29 mouse cellular contexts compared by ENCODE assay signal in the genomic region with DNA sequence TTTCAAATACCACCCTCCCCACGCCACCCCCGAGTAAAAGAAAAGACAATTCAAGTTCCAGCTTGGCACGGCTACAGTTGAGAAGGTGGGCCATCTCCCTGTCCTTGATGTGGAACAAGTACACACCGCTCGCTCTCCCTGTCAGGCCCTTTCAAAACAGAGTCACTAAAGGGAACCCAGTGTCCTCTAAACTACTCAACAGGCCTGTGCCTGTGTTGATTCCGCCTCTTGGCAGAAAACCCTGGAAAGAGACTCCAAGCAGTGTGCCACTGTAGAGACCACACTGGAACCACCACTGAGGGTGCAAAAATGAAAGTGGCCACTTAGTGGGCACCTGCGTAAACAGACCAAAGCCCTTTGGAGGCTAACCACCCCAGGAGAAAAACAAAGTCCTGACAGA. TPM values are rescaled to one million over a fixed set of nuclear protein-coding genes. Genes with fewer than 3 reads are reported as not detected.
DNase-seq lines count a peak whose midpoint lies in the region; ATAC-seq and TF ChIP-seq lines count a peak whose summit lies in the region.
"Had no signal": no experiment of that assay in that cellular context is flagged by ENCODE, and none has a peak within 500 bp of the region (broad histone marks: within the 10 kb centered on the region; RNA-seq: fewer than 3 reads in every experiment).

No protein-coding gene starts in this region.

- WGBS in hindbrain, postnatal 0 days: 73% methylated on average over 7 of the region's 7 CpGs
- WGBS in hindbrain, embryonic 16.5 days: 86% methylated on average over 7 of the region's 7 CpGs
- WGBS in neural tube, embryonic 12.5 days: 94% methylated on average over 7 of the region's 7 CpGs

- no peaks in the 10 kb centered on the region for H3K9me3 ChIP-seq in hindbrain, postnatal 0 days (ENCODE audit: low read length)
- H3K9me3 ChIP-seq in hindbrain, embryonic 16.5 days (ENCODE audit: control insufficient read depth, low read length): no peaks in the 10 kb centered on the region
- H3K9me3 ChIP-seq in neural tube, embryonic 12.5 days: no peaks in the 10 kb centered on the region
- H3K9me3 ChIP-seq: embryonic facial prominence, embryonic 13.5 days; forebrain, embryonic 13.5 days; heart, embryonic 15.5 days; kidney, embryonic 15.5 days; limb, embryonic 15.5 days; stomach, embryonic 15.5 days had no signal

- H3K4me3 ChIP-seq in hindbrain, postnatal 0 days (ENCODE audit: low read length): no peak overlapping the region
- H3K4me3 ChIP-seq in hindbrain, embryonic 16.5 days (ENCODE audit: low read length): no peak overlapping the region
- H3K4me3 ChIP-seq in neural tube, embryonic 12.5 days: no peak overlapping the region
- H3K4me3 ChIP-seq: embryonic facial prominence, embryonic 13.5 days; erythroblast, embryonic 14.5 days; forebrain, embryonic 13.5 days; heart, embryonic 15.5 days; kidney, embryonic 15.5 days; limb, embryonic 15.5 days; stomach, embryonic 15.5 days had no signal

- H3K27me3 ChIP-seq in hindbrain, postnatal 0 days (ENCODE audit: insufficient read depth, low read length): no peaks in the 10 kb centered on the region
- no peaks in the 10 kb centered on the region for H3K27me3 ChIP-seq in hindbrain, embryonic 16.5 days (replicated peaks; ENCODE audit: control insufficient read depth, insufficient read depth, low read length)
- H3K27me3 ChIP-seq in neural tube, embryonic 12.5 days (replicated peaks): 0 out of 2 replicates have a peak, but pooled peaks cover 3% of the 10 kb centered on the region

- H3K27ac ChIP-seq in hindbrain, postnatal 0 days: no peak overlapping the region
- no peak overlapping the region for H3K27ac ChIP-seq in hindbrain, embryonic 16.5 days (ENCODE audit: low read depth, low read length)
- no peak overlapping the region for H3K27ac ChIP-seq in neural tube, embryonic 12.5 days
- H3K27ac ChIP-seq: embryonic facial prominence, embryonic 13.5 days; forebrain, embryonic 13.5 days; heart, embryonic 15.5 days; kidney, embryonic 15.5 days; limb, embryonic 15.5 days; liver, embryonic 14.5 days; stomach, embryonic 15.5 days had no signal

- TF ChIP-seq CTCF in hindbrain, postnatal 0 days (IDR thresholded peaks at IDR 0.05; ENCODE audit: low read depth): no peak

- H3K4me1 ChIP-seq in hindbrain, postnatal 0 days (ENCODE audit: insufficient read depth, low read length): peaks cover 35% of the 10 kb centered on the region
- H3K4me1 ChIP-seq in hindbrain, embryonic 16.5 days (ENCODE audit: control insufficient read depth, insufficient read depth, low read depth, low read length): peaks cover 39% of the 10 kb centered on the region
- H3K4me1 ChIP-seq in neural tube, embryonic 12.5 days: peaks cover 37% of the 10 kb centered on the region

- peak; percentile 95 for DNase-seq in heart, adult 11 months
- DNase-seq in heart, adult 9 months (ENCODE audit: low spot score in 2 of 2): no peak
- DNase-seq in hindbrain, postnatal 0 days (ENCODE audit: low spot score): no peak
- no peak for DNase-seq in neural tube, embryonic 10.5 days (ENCODE audit: extremely low spot score, low spot score)
- no peak for DNase-seq in kidney, adult 9 months
- DNase-seq: adrenal gland, adult 2 months; cerebellum, adult 11 months; cerebellum, postnatal 36 days; embryo, embryonic 11 days; gastrocnemius, postnatal 14 days; kidney, postnatal 36 days; lung, embryonic 14.5 days; right cerebral cortex, adult 18-20 months; right cerebral cortex, postnatal 4 days; thymus, adult 18-20 months; thymus, postnatal 4 days had no signal

- H3K4me2 ChIP-seq in hindbrain, postnatal 0 days (ENCODE audit: low read depth, low read length): peak overlapping the region; percentile 90
- no peak overlapping the region; the same call in 1 of the 2 replicates for H3K4me2 ChIP-seq in hindbrain, embryonic 16.5 days (ENCODE audit: low read length)
- 0 out of 2 replicates have a peak overlapping the region, but pooled peaks have one; percentile 72 for H3K4me2 ChIP-seq in neural tube, embryonic 12.5 days (replicated peaks)
- H3K4me2 ChIP-seq: embryonic facial prominence, embryonic 13.5 days; heart, embryonic 15.5 days; kidney, embryonic 15.5 days; limb, embryonic 15.5 days; lung, embryonic 14.5 days; stomach, embryonic 15.5 days had no signal

- no peak overlapping the region for H3K9ac ChIP-seq in hindbrain, postnatal 0 days (replicated peaks; ENCODE audit: low read length)
- no peak overlapping the region for H3K9ac ChIP-seq in hindbrain, embryonic 16.5 days (ENCODE audit: low read depth, low read length)
- H3K9ac ChIP-seq in neural tube, embryonic 12.5 days: no peak overlapping the region
- H3K9ac ChIP-seq: embryonic facial prominence, embryonic 13.5 days; heart, embryonic 15.5 days; kidney, embryonic 15.5 days; limb, embryonic 15.5 days; liver, embryonic 14.5 days; lung, embryonic 14.5 days; stomach, embryonic 15.5 days had no signal

- no peaks in the 10 kb centered on the region for H3K36me3 ChIP-seq in hindbrain, postnatal 0 days (ENCODE audit: insufficient read depth, low read length)
- peaks cover 6% of the 10 kb centered on the region for H3K36me3 ChIP-seq in hindbrain, embryonic 16.5 days (ENCODE audit: control insufficient read depth, insufficient read depth, low read length)
- peaks cover 14% of the 10 kb centered on the region; the same call in 1 of the 2 replicates for H3K36me3 ChIP-seq in neural tube, embryonic 12.5 days
- H3K36me3 ChIP-seq: embryonic facial prominence, embryonic 13.5 days; heart, embryonic 15.5 days; kidney, embryonic 15.5 days; limb, embryonic 15.5 days; stomach, embryonic 15.5 days had no signal

- ATAC-seq in hindbrain, postnatal 0 days: no peak
- ATAC-seq in hindbrain, embryonic 16.5 days: no peak
- ATAC-seq in neural tube, embryonic 12.5 days (ENCODE audit: low FRiP score, low read depth): no peak
- ATAC-seq: forebrain, embryonic 13.5 days; intestine, postnatal 0 days had no signal

RNA-seq across cellular contexts. Expression of gene Wnk2, which starts 4.5 kb away (rescaled TPM):
- 63.8 and 68.9 TPM in 2 replicates for total RNA-seq in hindbrain, postnatal 0 days (2014; rRNA removed)
- polyA plus RNA-seq in hindbrain, postnatal 0 days (2015; fragmentation: Nextera tagmentation; extraction: Ambion mirVana): 14.5 and 15.1 TPM in 2 replicates
- 15.6 and 17.9 TPM in 2 replicates for polyA plus RNA-seq in hindbrain, embryonic 16.5 days (2015; fragmentation: Nextera tagmentation; extraction: Ambion mirVana)
- polyA plus RNA-seq in neural tube, embryonic 12.5 days (2016; fragmentation: Nextera tagmentation; extraction: Ambion mirVana): 16.4 and 17.2 TPM in 2 replicates
- total RNA-seq: MEL had no signal
- polyA plus RNA-seq: C2C12; erythroblast, embryonic 14.5 days had no signal

RNA-seq across cellular contexts. Expression of gene Ninj1, which starts 44.0 kb away (rescaled TPM):
- 44.1 and 54.4 TPM in 2 replicates for total RNA-seq in hindbrain, postnatal 0 days (2014; rRNA removed)
- 50.0 and 50.7 TPM in 2 replicates for polyA plus RNA-seq in hindbrain, postnatal 0 days (2015; fragmentation: Nextera tagmentation; extraction: Ambion mirVana)
- 35.5 and 40.2 TPM in 2 replicates for polyA plus RNA-seq in hindbrain, embryonic 16.5 days (2015; fragmentation: Nextera tagmentation; extraction: Ambion mirVana)
- 18.5 and 21.0 TPM in 2 replicates for polyA plus RNA-seq in neural tube, embryonic 12.5 days (2016; fragmentation: Nextera tagmentation; extraction: Ambion mirVana)
